11 mouse cellular contexts compared by ENCODE assay signal in the genomic region with DNA sequence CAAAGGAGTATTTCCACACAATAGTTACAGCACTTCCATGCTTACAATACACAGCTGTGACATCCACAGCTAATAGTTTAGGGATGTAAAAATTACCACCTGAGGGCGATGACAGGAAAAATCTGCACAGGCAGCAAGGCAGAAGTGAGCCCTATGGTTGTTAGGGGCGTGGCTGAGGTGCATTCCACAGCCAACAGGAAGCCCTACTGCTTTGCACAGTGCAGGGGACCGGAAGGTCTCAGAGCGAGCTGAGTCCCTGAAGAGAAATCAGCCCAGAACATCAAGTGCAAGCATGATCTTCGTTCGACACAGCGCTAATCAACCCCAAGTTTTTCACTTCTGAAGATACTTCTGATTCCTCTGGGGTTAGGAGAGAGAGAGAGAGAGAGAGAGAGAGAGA. TPM values are rescaled to one million over a fixed set of nuclear protein-coding genes. Genes with fewer than 3 reads are reported as not detected.
DNase-seq lines count a peak whose midpoint lies in the region; ATAC-seq lines count a peak whose summit lies in the region.
"Had no signal": no experiment of that assay in that cellular context is flagged by ENCODE, and none has a peak within 500 bp of the region (broad histone marks: within the 10 kb centered on the region; RNA-seq: fewer than 3 reads in every experiment).

No protein-coding gene starts in this region.

- H3K27ac ChIP-seq in kidney, embryonic 16.5 days (ENCODE audit: low read length), result no peak overlapping the region
- H3K27ac ChIP-seq in heart, embryonic 12.5 days (ENCODE audit: poor library complexity, severe bottlenecking), result no peak overlapping the region
- no peak overlapping the region for H3K27ac ChIP-seq in forebrain, embryonic 12.5 days
- H3K27ac ChIP-seq: heart, adult 2 months; macrophage had no signal

- H3K9me3 ChIP-seq in kidney, embryonic 16.5 days (ENCODE audit: low read length), result 0 out of 2 replicates have a peak, but pooled peaks cover 5% of the 10 kb centered on the region
- H3K9me3 ChIP-seq in heart, embryonic 12.5 days (replicated peaks), result peaks cover 5% of the 10 kb centered on the region; the same call in 1 of the 2 replicates
- H3K9me3 ChIP-seq in forebrain, embryonic 12.5 days, result no peaks in the 10 kb centered on the region
- H3K9me3 ChIP-seq: G1E had no signal

- no peak overlapping the region for H3K4me3 ChIP-seq in kidney, embryonic 16.5 days (ENCODE audit: low read length)
- H3K4me3 ChIP-seq in heart, embryonic 12.5 days, result no peak overlapping the region
- H3K4me3 ChIP-seq in forebrain, embryonic 12.5 days (replicated peaks), result no peak overlapping the region
- H3K4me3 ChIP-seq: heart, adult 2 months had no signal

- H3K36me3 ChIP-seq in kidney, embryonic 16.5 days (ENCODE audit: insufficient read depth, low read length), result no peaks in the 10 kb centered on the region
- H3K36me3 ChIP-seq in heart, embryonic 12.5 days, result no peaks in the 10 kb centered on the region
- no peaks in the 10 kb centered on the region for H3K36me3 ChIP-seq in forebrain, embryonic 12.5 days (replicated peaks)
- H3K36me3 ChIP-seq: G1E had no signal

- H3K4me2 ChIP-seq in kidney, embryonic 16.5 days (replicated peaks; ENCODE audit: low read depth, low read length), result 0 out of 2 replicates have a peak overlapping the region, but pooled peaks have one; percentile 7
- peak overlapping the region; percentile 27; the same call in 1 of the 2 replicates for H3K4me2 ChIP-seq in heart, embryonic 12.5 days
- no peak overlapping the region for H3K4me2 ChIP-seq in forebrain, embryonic 12.5 days

- no peak for DNase-seq in kidney, adult 8-10 months
- DNase-seq in lung, postnatal 10 days, result peak; percentile 26
- DNase-seq in thymus, postnatal 0 days (ENCODE audit: low spot score), result peak; percentile 77
- no peak for DNase-seq in adrenal gland, adult 2 months
- DNase-seq in adrenal gland, postnatal 36 days, result no peak

- 51% methylated on average over 7 of the region's 7 CpGs for WGBS in kidney, embryonic 16.5 days
- WGBS in heart, embryonic 12.5 days, result 29% methylated on average over 7 of the region's 7 CpGs
- 53% methylated on average over 7 of the region's 7 CpGs for WGBS in forebrain, embryonic 12.5 days

- ATAC-seq in kidney, embryonic 16.5 days (ENCODE audit: low FRiP score, low TSS enrichment), result 0 out of 2 replicates have a peak, but pooled peaks have one; percentile 78
- no peak for ATAC-seq in heart, embryonic 12.5 days (ENCODE audit: insufficient number of reproducible peaks, low FRiP score)
- no peak for ATAC-seq in forebrain, embryonic 12.5 days (ENCODE audit: low FRiP score)

- H3K27me3 ChIP-seq in kidney, embryonic 16.5 days (ENCODE audit: insufficient read depth, low read length), result no peaks in the 10 kb centered on the region
- no peaks in the 10 kb centered on the region for H3K27me3 ChIP-seq in heart, embryonic 12.5 days (replicated peaks)
- no peaks in the 10 kb centered on the region for H3K27me3 ChIP-seq in forebrain, embryonic 12.5 days

- H3K4me1 ChIP-seq in kidney, embryonic 16.5 days (ENCODE audit: insufficient read depth, low read length), result no peaks in the 10 kb centered on the region
- no peaks in the 10 kb centered on the region; the same call in 1 of the 2 replicates for H3K4me1 ChIP-seq in heart, embryonic 12.5 days (replicated peaks)
- H3K4me1 ChIP-seq in forebrain, embryonic 12.5 days, result no peaks in the 10 kb centered on the region

- H3K9ac ChIP-seq in kidney, embryonic 16.5 days (replicated peaks; ENCODE audit: low read length), result no peak overlapping the region
- no peak overlapping the region for H3K9ac ChIP-seq in heart, embryonic 12.5 days
- no peak overlapping the region for H3K9ac ChIP-seq in forebrain, embryonic 12.5 days

RNA-seq across cellular contexts. Expression of a gene that starts 34.4 kb away (rescaled TPM):
- 59.8 and 60.3 TPM in 2 replicates for polyA plus RNA-seq in kidney, embryonic 16.5 days (2015; fragmentation: Nextera tagmentation; extraction: Ambion mirVana)
- polyA plus RNA-seq in heart, embryonic 12.5 days (2016; fragmentation: Nextera tagmentation; extraction: Ambion mirVana), result 60.5 and 61.7 TPM in 2 replicates
- polyA plus RNA-seq in thymus, postnatal 0 days (2015; fragmentation: Nextera tagmentation; extraction: Ambion mirVana), result 38.1 and 45.3 TPM in 2 replicates
- polyA plus RNA-seq in forebrain, embryonic 12.5 days (2016; fragmentation: Nextera tagmentation; extraction: Ambion mirVana), result 29.7 and 32.2 TPM in 2 replicates
- 10 to 100 TPM; 42.1 to 50.0 TPM for total RNA-seq in adrenal gland, adult 2 months (2021)
- polyA plus RNA-seq in adrenal gland, adult 2 months (2012; rRNA removed), result 47.8 and 49.4 TPM in 2 replicates
- 10 to 100 TPM; 41.8 to 46.9 TPM for total RNA-seq in adrenal gland, postnatal 36 days (2021)

Comparison
In these comparisons a context has a peak if more than half of its experiments do, and no peak if none do; other contexts are left out.
1. DNase-seq: peak in lung, postnatal 10 days (single experiment) and thymus, postnatal 0 days (single experiment); none in kidney, adult 8-10 months (0 of 2), adrenal gland, adult 2 months (single experiment) and adrenal gland, postnatal 36 days (0 of 2).